Mouse (Mus musculus) lung, postnatal 0 days (tissue): ENCODE results near the gene Sh2d6.

Experiments used
- CTCF ChIP-seq: IDR thresholded peaks from 2 replicates; pipeline ENCODE4 v1.5.1; 2016; ENCODE audit warnings: antibody characterized with exemption, mild to moderate bottlenecking
- EP300 ChIP-seq: IDR thresholded peaks from 2 replicates; pipeline ENCODE4 v1.6.1; 2016; ENCODE audit warnings: antibody characterized with exemption, mild to moderate bottlenecking, control low read depth

GRCm38 (mm10) chr6:72550503-72551100, 29.1 kb upstream of the Sh2d6 start:
- TF ChIP-seq CTCF (no peak), EP300 (no peak)
